Comparison of ENCODE assay signal across 8 mouse cellular contexts in the genomic region with DNA sequence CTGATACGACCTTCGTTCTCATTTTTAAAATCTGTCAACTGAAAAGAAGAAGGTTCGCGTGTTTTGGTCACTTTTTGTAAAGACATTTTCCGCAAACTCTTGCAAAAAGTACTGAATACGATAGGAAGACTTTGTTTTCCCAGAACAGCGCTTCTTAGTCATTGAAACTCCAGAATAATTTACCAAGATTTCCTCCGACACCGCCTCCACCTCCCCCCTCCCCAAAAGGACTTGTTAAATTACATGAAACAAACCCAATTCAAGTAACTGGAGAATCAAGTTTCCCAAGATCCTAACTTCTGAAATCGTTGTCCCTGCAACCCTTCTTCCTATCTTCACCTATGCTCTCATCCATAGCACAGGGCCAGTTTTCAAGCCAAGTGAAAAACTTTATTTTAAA. TPM values are rescaled to one million over a fixed set of nuclear protein-coding genes. Genes with fewer than 3 reads are reported as not detected.
DNase-seq lines count a peak whose midpoint lies in the region; ATAC-seq and TF ChIP-seq lines count a peak whose summit lies in the region.

No protein-coding gene starts in this region.

- no peak for TF ChIP-seq CTCF in thymus, adult 2 months (IDR thresholded peaks at IDR 0.05; ENCODE audit: borderline replicate concordance, control insufficient read depth, extremely low read depth, insufficient read depth, low read length, poor library complexity)
- TF ChIP-seq CTCF in stomach, postnatal 0 days (IDR thresholded peaks at IDR 0.05; ENCODE audit: low read depth): no peak

- WGBS in thymus, adult 2 months: 2% methylated on average over 10 of the region's 10 CpGs
- WGBS in limb, embryonic 15.5 days: under 1% methylated on average over 10 of the region's 10 CpGs
- WGBS in stomach, postnatal 0 days: 3% methylated on average over 10 of the region's 10 CpGs

- peaks cover 6% of the 10 kb centered on the region for H3K27me3 ChIP-seq in erythroblast, embryonic 14.5 days (ENCODE audit: control insufficient read depth)
- no peaks in the 10 kb centered on the region for H3K27me3 ChIP-seq in thymus, adult 2 months (ENCODE audit: control insufficient read depth, insufficient read depth, low read length)
- H3K27me3 ChIP-seq in limb, embryonic 15.5 days: no peaks in the 10 kb centered on the region
- H3K27me3 ChIP-seq in stomach, postnatal 0 days (ENCODE audit: control insufficient read depth, insufficient read depth, low read length): no peaks in the 10 kb centered on the region

- no peak for TF ChIP-seq EP300 in stomach, postnatal 0 days (optimal IDR thresholded peaks at IDR 0.05)

- no peaks in the 10 kb centered on the region; the same call in 1 of the 2 replicates for H3K36me3 ChIP-seq in erythroblast, embryonic 14.5 days (ENCODE audit: control insufficient read depth)
- H3K36me3 ChIP-seq in thymus, adult 2 months (ENCODE audit: control insufficient read depth, insufficient read depth, low read length): no peaks in the 10 kb centered on the region
- H3K36me3 ChIP-seq in limb, embryonic 15.5 days: no peaks in the 10 kb centered on the region
- no peaks in the 10 kb centered on the region for H3K36me3 ChIP-seq in stomach, postnatal 0 days (ENCODE audit: control insufficient read depth, insufficient read depth, low read length)

- no peak for ATAC-seq in erythroblast, adult 5-6 weeks (replicated peaks; ENCODE audit: low FRiP score, poor library complexity, severe bottlenecking)
- no peak for ATAC-seq in limb, embryonic 15.5 days (ENCODE audit: insufficient number of reproducible peaks, low FRiP score, low TSS enrichment, low read depth)
- no peak for ATAC-seq in stomach, postnatal 0 days (ENCODE audit: low FRiP score, low TSS enrichment)

- no peak overlapping the region for H3K27ac ChIP-seq in thymus, adult 2 months (ENCODE audit: control insufficient read depth, insufficient read depth, low read length)
- peak overlapping the region; percentile 94 for H3K27ac ChIP-seq in limb, embryonic 15.5 days
- H3K27ac ChIP-seq in stomach, postnatal 0 days (replicated peaks): peak overlapping the region; percentile 94

- H3K4me1 ChIP-seq in erythroblast, embryonic 14.5 days (ENCODE audit: control insufficient read depth): peaks cover 34% of the 10 kb centered on the region
- H3K4me1 ChIP-seq in thymus, adult 2 months (replicated peaks; ENCODE audit: control insufficient read depth, insufficient read depth, low read length): no peaks in the 10 kb centered on the region
- peaks cover 7% of the 10 kb centered on the region; the same call in 1 of the 2 replicates for H3K4me1 ChIP-seq in limb, embryonic 15.5 days
- no peaks in the 10 kb centered on the region for H3K4me1 ChIP-seq in stomach, postnatal 0 days (replicated peaks; ENCODE audit: control insufficient read depth, insufficient read depth)

- peak overlapping the region; percentile 87 for H3K9ac ChIP-seq in limb, embryonic 15.5 days
- H3K9ac ChIP-seq in stomach, postnatal 0 days (ENCODE audit: low read length): peak overlapping the region; percentile 94

- no peak for TF ChIP-seq POLR2A in thymus, adult 2 months (IDR thresholded peaks at IDR 0.05; ENCODE audit: control insufficient read depth, extremely low read depth, insufficient read depth, low read length, poor library complexity)

- peak overlapping the region; percentile 46 for H3K4me2 ChIP-seq in limb, embryonic 15.5 days
- H3K4me2 ChIP-seq in stomach, postnatal 0 days (replicated peaks; ENCODE audit: low read depth): peak overlapping the region; percentile 73

- no peaks in the 10 kb centered on the region for H3K9me3 ChIP-seq in erythroblast, embryonic 14.5 days (ENCODE audit: control insufficient read depth, low read length)
- H3K9me3 ChIP-seq in limb, embryonic 15.5 days: no peaks in the 10 kb centered on the region
- no peaks in the 10 kb centered on the region for H3K9me3 ChIP-seq in stomach, postnatal 0 days (ENCODE audit: control insufficient read depth, low read length)

- H3K4me3 ChIP-seq in erythroblast, embryonic 14.5 days (replicated peaks): peak overlapping the region; percentile 95
- peak overlapping the region; percentile 78 for H3K4me3 ChIP-seq in thymus, adult 2 months (ENCODE audit: control insufficient read depth, insufficient read depth, low read length)
- H3K4me3 ChIP-seq in limb, embryonic 15.5 days: peak overlapping the region; percentile 89
- H3K4me3 ChIP-seq in stomach, postnatal 0 days (ENCODE audit: low read depth, low read length): peak overlapping the region; percentile 92

- no peak for DNase-seq in thymus, adult 2 months
- DNase-seq in thymus, adult 18-20 months: no peak
- DNase-seq in stomach, postnatal 0 days (ENCODE audit: low spot score): no peak
- DNase-seq in gastrocnemius, adult 8-10 months (ENCODE audit: low spot score in 2 of 2): no peak
- DNase-seq in cerebellum, adult 11 months: no peak

RNA-seq across cellular contexts. Expression of gene Hsd17b12, which starts 0.7 kb away (rescaled TPM):
- polyA plus RNA-seq in erythroblast, embryonic 14.5 days (2012): 0.23 and 0.37 TPM in 2 replicates
- total RNA-seq in erythroblast, adult 5-6 weeks (2015; ENCODE audit: low replicate concordance): 19.4 and 21.9 TPM in 2 replicates
- total RNA-seq in erythroblast, adult 5-6 weeks (2017; ENCODE audit: low replicate concordance): 14.9 and 17.3 TPM in 2 replicates
- 15.2 and 18.5 TPM in 2 replicates for polyA plus RNA-seq in thymus, adult 2 months (2012; rRNA removed)
- 116 and 134 TPM in 2 replicates for polyA plus RNA-seq in limb, embryonic 15.5 days (2015; fragmentation: Nextera tagmentation; extraction: Ambion mirVana)
- 124 and 129 TPM in 2 replicates for polyA plus RNA-seq in stomach, postnatal 0 days (2015; fragmentation: Nextera tagmentation; extraction: Ambion mirVana)
- total RNA-seq in gastrocnemius, adult 8-10 months (2022): 1 to 10 TPM; 4.1 to 5.1 (median 4.5) TPM

Comparison
In these comparisons a context has a peak if more than half of its experiments do, and no peak if none do; other contexts are left out.
1. RNA of gene Hsd17b12, which starts 0.7 kb away (polyA plus RNA-seq): 116 to 134 TPM in limb, embryonic 15.5 days, 124 to 129 TPM in stomach, postnatal 0 days and 15.2 to 18.5 TPM in thymus, adult 2 months; 0.23 to 0.37 TPM in erythroblast, embryonic 14.5 days; every median in the first group is over 10 times any median in the second.
2. Peak in every context shown above with its lines, with median percentiles within 50 percentile points of each other: H3K4me3 ChIP-seq.